Mouse (Mus musculus) embryonic facial prominence, embryonic 11.5 days (tissue): ENCODE results near the gene Eif3b. TPM values are rescaled to one million over a fixed set of nuclear protein-coding genes. Genes with fewer than 3 reads are reported as not detected.

Source experiments
- ATAC-seq: fragments of 200-750 bp; cut with Nextera tagmentation; replicated peaks from 2 replicates; pipeline ENCODE4 v1.8.0; 2017; ENCODE audit warnings: low read depth; ENCODE audit not compliant: insufficient number of reproducible peaks, low FRiP score, low TSS enrichment
- DNase-seq: peaks from one replicate; pipeline ENCODE4 v3.0.0-alpha.2; 2015; ENCODE audit warnings: low spot score
- H3K27ac ChIP-seq: fragments of 300-500 bp; sonication (generic); replicated peaks from 2 replicates; pipeline ENCODE4 v1.5.1; 2014; ENCODE audit warnings: mild to moderate bottlenecking, low read depth, low read length, control low read depth
- H3K27me3 ChIP-seq: fragments of 300-500 bp; sonication (generic); 2 replicates; pipeline ENCODE4 v1.6.1; 2014; ENCODE audit warnings: mild to moderate bottlenecking, low read length, moderate library complexity, mixed read lengths; ENCODE audit not compliant: control insufficient read depth, insufficient read depth
- H3K36me3 ChIP-seq: fragments of 300-500 bp; sonication (generic); replicated peaks from 2 replicates; pipeline ENCODE4 v1.6.1; 2014; ENCODE audit warnings: low read depth, mild to moderate bottlenecking, low read length, moderate library complexity, mixed read lengths; ENCODE audit not compliant: control insufficient read depth, insufficient read depth
- H3K4me1 ChIP-seq: fragments of 300-500 bp; sonication (generic); 2 replicates; pipeline ENCODE4 v1.6.1; 2014; ENCODE audit warnings: low read length, mixed read lengths; ENCODE audit not compliant: control insufficient read depth, insufficient read depth
- H3K4me2 ChIP-seq: fragments of 300-500 bp; sonication (generic); 2 replicates; pipeline ENCODE4 v1.6.1; 2014; ENCODE audit warnings: low read depth, mild to moderate bottlenecking, control low read depth, low read length, moderate library complexity
- H3K4me3 ChIP-seq: fragments of 300-500 bp; sonication (generic); 2 replicates; pipeline ENCODE4 v1.5.1; 2014; ENCODE audit warnings: low read depth, low read length, control low read depth
- H3K9ac ChIP-seq: fragments of 300-500 bp; sonication (generic); replicated peaks from 2 replicates; pipeline ENCODE4 v1.6.1; 2014; ENCODE audit warnings: mild to moderate bottlenecking, control low read depth, low read length
- H3K9me3 ChIP-seq: fragments of 300-500 bp; sonication (generic); replicated peaks from 2 replicates; pipeline ENCODE4 v1.6.1; 2016; ENCODE audit warnings: mild to moderate bottlenecking, low read length, inconsistent platforms, mixed read lengths; ENCODE audit not compliant: control insufficient read depth
- WGBS: fragments of 180-500 bp; shearing (Covaris S2); extraction: QIAGEN DNeasy Blood & Tissue Kit; methylation state at CpG from one replicate; pipeline ENCODE4 v1.1.7; 2014; 5-methylcytosine and 5-hydroxymethylcytosine counted together
- polyA plus RNA-seq: library from polyadenylated mRNA; unstranded; fragments of >200 nt; fragmentation: Nextera tagmentation; extraction: Ambion mirVana; gene quantifications from 2 replicates; pipeline ENCODE4 v1.2.1, GENCODE M21; 2014

The Eif3b gene
- polyA plus RNA-seq: 210 and 215 TPM in 2 replicates

GRCm38 (mm10) chr5:140418489-140419441 lies at the start of gene Eif3b:
TSS of gene Eif3b (plus strand) at chr5:140419328.
- ATAC-seq: peak; percentile 83
- Histone ChIP-seq H3K27me3 (no peaks in the 10 kb centered on the region), H3K9me3 (no peaks in the 10 kb centered on the region), H3K27ac (peak within 1 kb of the TSS; percentile 95), H3K4me2 (peak within 1 kb of the TSS; percentile 79), H3K4me1 (peaks cover 5% of the 10 kb centered on the region; the same call in 1 of the 2 replicates), H3K36me3 (no peaks in the 10 kb centered on the region; the same call in 1 of the 2 replicates), H3K4me3 (peak within 1 kb of the TSS; percentile 80), H3K9ac (peak within 1 kb of the TSS; percentile 93)
- DNase-seq: peak; percentile 92
- under 1% methylated on average over 65 of the region's 65 CpGs for WGBS

- DNase-seq (no peak), ATAC-seq (no peak)
- Histone ChIP-seq H3K9ac (no peak overlapping the region), H3K4me1 (no peaks in the 10 kb centered on the region), H3K27ac (no peak overlapping the region), H3K27me3 (no peaks in the 10 kb centered on the region), H3K36me3 (no peaks in the 10 kb centered on the region), H3K4me2 (no peak overlapping the region), H3K4me3 (no peak overlapping the region), H3K9me3 (no peaks in the 10 kb centered on the region)
- 88% methylated on average over 2 of the region's 2 CpGs for WGBS
These were observed 49.7 kb upstream of the Eif3b start for GRCm38 (mm10) chr5:140369466-140369865.

GRCm38 (mm10) chr5:140370446-140371254 lies 48.5 kb upstream of the Eif3b start:
- H3K27ac ChIP-seq: no peak overlapping the region

GRCm38 (mm10) chr5:140371671-140372070 lies 47.5 kb upstream of the Eif3b start:
- Histone ChIP-seq H3K9ac (no peak overlapping the region), H3K27ac (no peak overlapping the region), H3K36me3 (no peaks in the 10 kb centered on the region), H3K4me2 (no peak overlapping the region), H3K4me1 (no peaks in the 10 kb centered on the region), H3K4me3 (no peak overlapping the region), H3K27me3 (no peaks in the 10 kb centered on the region), H3K9me3 (no peaks in the 10 kb centered on the region)
- ATAC-seq (no peak), DNase-seq (no peak)
- WGBS: 85% methylated on average over 3 of the region's 3 CpGs

More at GRCm38 (mm10) chr5:140370446-140371254, 48.5 kb upstream of the Eif3b start:
- no peaks in the 10 kb centered on the region for H3K9me3 ChIP-seq
- no peaks in the 10 kb centered on the region for H3K36me3 ChIP-seq
- ATAC-seq (no peak), DNase-seq (no peak)
- peak overlapping the region; percentile 9; the same call in 1 of the 2 replicates for H3K9ac ChIP-seq
- no peaks in the 10 kb centered on the region for H3K27me3 ChIP-seq
- H3K4me1 ChIP-seq: no peaks in the 10 kb centered on the region
- WGBS: 73% methylated on average over 6 of the region's 6 CpGs
- no peak overlapping the region for H3K4me2 ChIP-seq
- no peak overlapping the region for H3K4me3 ChIP-seq

GRCm38 (mm10) chr5:140373711-140374110 lies 45.4 kb upstream of the Eif3b start:
- no peak for DNase-seq
- no peak for ATAC-seq
- Histone ChIP-seq H3K9me3 (no peaks in the 10 kb centered on the region), H3K4me1 (no peaks in the 10 kb centered on the region), H3K4me2 (no peak overlapping the region), H3K27me3 (no peaks in the 10 kb centered on the region), H3K4me3 (no peak overlapping the region), H3K36me3 (no peaks in the 10 kb centered on the region), H3K9ac (no peak overlapping the region), H3K27ac (no peak overlapping the region)
- WGBS: 77% methylated on average over 2 of the region's 2 CpGs

GRCm38 (mm10) chr5:140374226-140374625 lies 44.9 kb upstream of the Eif3b start:
- H3K9me3 ChIP-seq: no peaks in the 10 kb centered on the region
- DNase-seq: no peak
- H3K9ac ChIP-seq: no peak overlapping the region
- H3K27ac ChIP-seq: no peak overlapping the region
- 71% methylated on average over 3 of the region's 3 CpGs for WGBS
- no peaks in the 10 kb centered on the region for H3K4me1 ChIP-seq
- no peak overlapping the region for H3K4me2 ChIP-seq
- no peak overlapping the region for H3K4me3 ChIP-seq
- no peaks in the 10 kb centered on the region for H3K36me3 ChIP-seq
- no peak for ATAC-seq
- no peaks in the 10 kb centered on the region for H3K27me3 ChIP-seq

GRCm38 (mm10) chr5:140375249-140375829 lies 43.8 kb upstream of the Eif3b start:
- 88% methylated on average over 4 of the region's 4 CpGs for WGBS

More at GRCm38 (mm10) chr5:140375249-140375829, 43.8 kb upstream of the Eif3b start:
- Histone ChIP-seq H3K4me3 (no peak overlapping the region), H3K4me2 (no peak overlapping the region), H3K9me3 (no peaks in the 10 kb centered on the region), H3K27ac (no peak overlapping the region), H3K27me3 (no peaks in the 10 kb centered on the region), H3K4me1 (no peaks in the 10 kb centered on the region), H3K36me3 (no peaks in the 10 kb centered on the region), H3K9ac (no peak overlapping the region)
- ATAC-seq (no peak), DNase-seq (no peak)
